Mouse (Mus musculus) T-helper 17 cell (primary cell): ENCODE measurements around the gene Wdr46.
"Not testable (repeated sequence)": the region's sequence is repeated elsewhere in the genome, so short reads cannot be mapped to it uniquely, and the experiment has no call there.

Source experiments
- in situ Hi-C, 2 experiments: fragments of 300-600 bp; cut with MboI, MseI; formaldehyde crosslinking; loops; 1 replicate in 1 of 2; 2 replicates in 1 of 2; pipeline ENCODE4 v1.15.1; 2025; ENCODE audit warnings: high pct_unique_total_duplicates in 2 of 2

The Wdr46 gene

DNA sequence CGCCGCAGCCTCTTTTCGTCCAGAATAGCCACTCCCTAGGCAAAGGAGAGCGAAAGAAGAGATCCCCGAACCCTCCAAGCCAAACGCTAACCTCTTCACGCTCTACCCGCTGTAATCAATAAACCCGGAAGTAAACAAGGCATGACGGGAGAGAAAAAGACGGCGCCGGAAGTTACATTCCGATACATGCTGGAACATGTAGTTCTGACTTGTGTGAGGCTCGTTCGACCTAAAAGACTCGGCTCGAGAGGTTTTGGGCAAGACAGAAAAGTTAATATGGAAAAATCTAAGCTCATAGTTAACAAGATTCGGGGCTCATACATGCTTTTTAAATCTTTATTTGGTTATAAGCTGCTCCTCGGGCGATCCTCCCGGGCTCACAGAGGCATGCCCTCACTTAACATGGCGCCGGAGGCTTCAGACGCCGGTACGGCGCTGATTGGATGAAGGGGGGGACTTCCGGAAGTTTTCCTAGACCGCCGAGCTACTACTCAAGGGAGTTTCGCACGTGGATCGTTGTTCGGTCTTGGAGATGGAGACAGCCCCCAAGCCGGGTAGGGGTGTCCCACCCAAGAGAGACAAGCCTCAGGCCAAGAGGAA is at the start of gene Wdr46, which contains the start of gene Pfdn6:
TSS of gene Wdr46 (plus strand) at position 455 of the 600 bp plus-strand sequence.
TSS of gene Pfdn6 (minus strand) at position 138 of the 600 bp plus-strand sequence.
- in situ Hi-C loops: no loop called here

DNA sequence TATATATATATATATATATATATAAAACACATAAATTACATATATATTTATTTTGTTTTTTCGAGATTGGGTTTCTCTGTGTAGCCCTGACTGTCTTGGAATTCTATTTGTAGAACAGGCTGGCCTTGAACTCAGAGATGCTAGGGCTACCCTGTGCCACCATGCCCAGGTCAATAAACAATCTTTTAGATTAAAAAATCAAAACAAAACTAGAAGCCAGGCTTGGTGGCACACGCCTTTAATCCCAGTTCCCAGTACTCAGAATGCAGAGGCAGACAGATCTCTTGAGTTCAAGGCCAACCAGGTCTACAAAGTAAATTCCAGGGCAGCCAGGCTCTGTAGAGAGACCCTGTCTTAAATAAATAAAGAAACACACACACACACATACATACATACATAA is 49.1 kb upstream of the Wdr46 start:
- in situ Hi-C loops: loop anchor here in 1 of 2 experiments (5.0 kb wide), 2 partner anchors 49 to 1569 kb away; partner anchors contain the start of genes Akap8 and Cd320

DNA sequence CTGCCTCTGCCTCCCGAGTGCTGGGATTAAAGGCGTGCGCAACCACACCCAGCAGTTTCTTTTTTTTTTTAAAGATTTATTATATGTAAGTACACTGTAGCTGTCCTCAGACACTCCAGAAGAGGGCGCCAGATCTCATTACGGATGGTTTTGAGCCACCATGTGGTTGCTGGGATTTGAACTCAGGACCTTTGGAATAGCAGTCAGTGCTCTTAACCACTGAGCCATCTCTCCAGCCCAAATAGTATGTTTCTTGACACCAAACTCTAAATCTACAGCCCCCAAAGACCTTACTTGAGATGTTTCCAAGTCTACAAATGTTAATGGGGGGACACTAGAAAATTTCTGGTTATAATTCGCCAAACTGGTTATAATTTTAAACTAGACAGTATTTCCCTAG is 48.6 kb upstream of the Wdr46 start:
- in situ Hi-C loops: loop anchor here in 1 of 2 experiments (5.0 kb wide), 2 partner anchors 50 to 1570 kb away; partner anchors contain the start of genes Akap8 and Cd320

DNA sequence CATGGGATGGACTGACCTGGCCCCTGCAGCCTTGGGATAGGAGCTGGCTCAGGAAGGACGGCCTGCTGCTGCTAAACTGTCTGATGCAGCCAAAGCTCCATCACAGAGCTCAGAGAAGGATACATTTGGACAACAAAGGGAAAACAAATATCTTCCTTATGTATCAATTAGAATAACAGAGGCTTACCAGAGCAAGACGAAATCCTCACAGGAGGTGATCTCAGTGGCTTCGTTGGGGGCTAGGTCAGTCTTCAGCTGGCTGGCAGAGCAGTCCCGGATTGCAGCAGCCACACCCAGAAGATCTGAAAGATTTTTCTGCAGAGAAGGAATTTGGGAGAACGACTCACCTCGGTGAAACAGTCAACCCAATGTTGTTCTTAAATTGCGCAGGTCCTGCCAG is 48.0 kb upstream of the Wdr46 start:
- in situ Hi-C loops: loop anchor here in 1 of 2 experiments (5.0 kb wide), 2 partner anchors 50 to 1570 kb away; partner anchors contain the start of genes Akap8 and Cd320

DNA sequence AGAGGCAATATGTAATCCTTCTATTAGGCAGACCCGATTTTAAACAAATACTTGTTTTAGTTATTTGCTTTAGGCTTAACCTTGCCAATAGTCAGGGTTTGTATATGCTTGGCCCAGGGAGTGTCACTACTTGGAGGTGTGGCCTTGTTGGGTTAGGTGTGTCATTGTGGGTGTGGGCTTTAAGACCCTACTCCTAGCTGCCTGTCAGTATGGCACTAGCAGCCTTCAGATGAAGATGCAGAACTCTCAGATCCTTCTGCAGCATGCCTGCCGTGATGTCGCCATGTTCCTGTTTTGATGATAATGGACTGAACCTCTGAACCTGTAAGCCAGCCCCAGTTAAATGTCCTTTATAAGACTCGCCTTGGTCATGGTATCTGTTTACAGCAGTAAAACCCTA is 47.4 kb upstream of the Wdr46 start:
- in situ Hi-C loops: loop anchor here in 1 of 2 experiments (5.0 kb wide), 2 partner anchors 51 to 1571 kb away; partner anchors contain the start of genes Akap8 and Cd320

DNA sequence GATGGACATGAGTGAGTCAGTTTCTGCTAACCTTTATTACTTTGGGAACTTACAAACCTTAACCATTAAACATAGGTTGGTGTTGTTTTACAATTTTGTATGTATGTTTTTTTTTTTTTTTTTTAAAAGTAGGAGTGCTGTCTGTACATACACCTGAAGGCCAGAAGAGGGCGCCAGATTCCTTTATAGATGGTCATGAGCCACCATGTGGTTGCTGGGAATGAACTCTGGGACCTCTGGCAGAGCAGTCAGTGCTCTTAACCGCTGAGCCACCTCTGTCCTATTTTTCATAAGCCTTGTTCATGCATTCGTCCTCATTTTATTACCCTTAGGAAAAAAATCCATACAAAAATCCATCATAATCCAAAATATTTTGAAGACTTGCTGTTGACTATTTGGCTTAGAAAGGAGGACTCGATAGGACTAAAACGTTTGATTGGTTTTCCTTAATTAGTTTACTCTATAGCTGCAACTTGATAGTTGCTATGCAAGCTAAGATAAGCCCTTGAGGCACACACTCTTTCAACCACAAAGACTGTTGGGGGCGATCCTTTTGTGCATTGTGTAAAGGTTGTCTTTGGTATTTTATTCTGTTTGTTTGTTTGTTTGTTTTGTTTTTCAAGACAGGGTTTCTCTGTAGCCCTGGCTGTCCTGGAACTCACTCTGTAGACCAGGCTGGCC is 43.2 kb upstream of the Wdr46 start:
- in situ Hi-C loops: no loop called here

DNA sequence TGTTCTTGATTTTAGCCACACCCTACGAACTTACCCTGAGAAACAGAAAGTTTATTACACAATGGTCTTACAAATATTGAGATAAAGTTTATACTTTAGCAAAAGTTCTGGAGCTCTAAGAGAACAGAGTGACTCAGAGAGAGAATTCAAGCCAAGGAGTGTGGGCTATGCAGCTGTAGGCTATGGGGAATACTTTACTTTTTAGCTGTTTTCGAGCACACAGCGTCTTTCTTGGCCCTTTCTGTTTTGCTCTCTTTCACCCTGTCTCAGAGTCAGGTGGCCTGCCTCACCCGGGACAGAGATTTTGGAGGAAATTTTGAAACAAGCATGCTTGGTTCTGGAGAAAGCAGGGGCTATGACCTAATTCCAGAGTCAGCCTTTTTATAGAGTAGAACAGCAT is 42.3 kb upstream of the Wdr46 start:
- in situ Hi-C loops: not testable (repeated sequence)

DNA sequence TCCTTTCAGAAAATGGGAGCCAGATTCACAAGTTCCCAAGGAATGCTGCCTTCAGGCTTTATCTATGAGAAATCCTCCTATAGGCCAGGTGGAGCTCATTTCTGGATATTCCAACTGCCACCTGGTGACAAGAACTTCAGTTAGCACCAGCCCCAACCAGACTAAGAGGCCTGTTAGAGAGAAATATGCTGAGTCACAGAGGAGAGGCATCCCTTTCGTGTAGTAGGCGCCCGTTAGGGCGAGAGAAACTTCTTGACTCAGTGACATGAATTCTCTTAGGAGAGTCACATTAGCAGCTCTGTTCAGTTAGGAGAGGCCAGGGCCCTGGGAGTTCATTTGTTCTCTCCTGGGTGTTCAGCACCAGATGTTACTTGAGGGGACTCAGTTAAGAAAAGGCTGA is 40.8 kb upstream of the Wdr46 start:
- in situ Hi-C loops: loop anchor here in 1 of 2 experiments (25.0 kb wide), 1 partner anchor 938 kb away; the partner anchor contains the start of genes Dxo and Stk19

DNA sequence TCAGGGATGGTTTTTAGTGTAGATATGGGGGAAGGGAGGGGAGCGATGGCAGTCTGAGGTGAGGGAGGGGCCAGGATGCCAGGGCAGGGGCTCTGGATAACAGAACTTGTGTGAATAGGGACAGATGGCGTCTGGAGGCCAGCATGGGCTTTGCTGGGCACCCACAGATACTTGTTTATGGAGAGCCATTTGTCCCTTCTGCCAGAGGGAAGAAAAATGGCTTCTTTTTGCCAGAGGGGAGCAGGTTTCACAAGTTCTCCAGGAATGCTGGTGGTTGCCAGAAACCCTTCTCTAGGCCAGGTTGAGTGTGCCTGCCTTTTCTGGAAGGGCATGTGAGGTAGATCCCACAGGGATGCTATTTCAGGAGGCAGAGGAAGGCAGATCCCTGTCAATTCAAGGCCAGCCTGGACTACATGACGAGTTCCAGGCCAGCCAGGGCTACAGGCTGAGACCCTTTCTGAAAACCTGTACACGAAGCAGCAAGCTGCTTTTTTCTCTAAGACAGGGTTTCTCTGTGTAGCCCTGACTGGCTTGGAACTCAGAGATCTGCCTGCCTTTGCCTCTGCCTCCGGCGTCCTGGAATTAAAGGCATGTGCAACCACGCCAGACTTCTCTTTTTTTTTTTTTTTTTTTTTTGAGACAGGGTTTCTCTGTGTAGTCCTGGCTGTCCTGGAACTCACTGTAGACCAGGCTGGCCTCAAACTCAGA is 40.0 kb upstream of the Wdr46 start:
- in situ Hi-C loops: loop anchor here in 1 of 2 experiments (25.0 kb wide), 1 partner anchor 937 kb away; the partner anchor contains the start of genes Dxo and Stk19

DNA sequence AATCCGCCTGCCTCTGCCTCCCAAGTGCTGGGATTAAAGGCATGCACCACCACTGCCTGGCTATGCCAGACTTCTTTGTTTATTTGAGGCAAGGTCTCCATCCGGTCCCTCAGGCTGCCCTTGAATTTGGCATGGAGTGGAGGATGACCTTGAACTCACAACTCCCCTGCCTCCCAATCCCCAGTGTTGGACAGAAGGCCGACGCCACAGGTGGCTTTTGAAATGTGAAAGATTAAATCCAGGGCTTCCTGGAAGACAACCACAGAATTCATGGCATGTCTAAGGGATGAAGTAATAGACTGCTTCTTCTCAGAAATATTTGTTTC is 39.5 kb upstream of the Wdr46 start:
- in situ Hi-C loops: loop anchor here in 1 of 2 experiments (25.0 kb wide), 1 partner anchor 936 kb away; the partner anchor contains the start of genes Dxo and Stk19

DNA sequence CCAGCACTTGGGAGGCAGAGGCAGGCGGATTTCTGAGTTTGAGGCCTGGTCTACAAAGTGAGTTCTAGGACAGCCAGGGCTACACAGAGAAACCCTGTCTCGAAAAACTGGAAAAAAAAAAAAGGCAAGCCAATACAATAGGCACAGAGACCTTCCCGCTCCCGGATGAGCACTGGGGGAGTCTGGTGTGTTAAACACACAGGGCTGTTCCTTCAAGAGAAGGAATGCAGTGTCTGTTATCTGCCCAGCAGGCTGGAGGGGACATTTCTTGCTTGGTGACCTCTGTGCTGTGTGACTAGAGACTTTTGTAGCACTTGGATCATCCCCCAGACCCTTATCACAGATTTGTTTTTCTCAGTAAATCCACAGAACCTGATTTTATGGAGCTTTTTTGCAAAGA is 38.8 kb upstream of the Wdr46 start:
- in situ Hi-C loops: loop anchor here in 1 of 2 experiments (25.0 kb wide), 1 partner anchor 936 kb away; the partner anchor contains the start of genes Dxo and Stk19

DNA sequence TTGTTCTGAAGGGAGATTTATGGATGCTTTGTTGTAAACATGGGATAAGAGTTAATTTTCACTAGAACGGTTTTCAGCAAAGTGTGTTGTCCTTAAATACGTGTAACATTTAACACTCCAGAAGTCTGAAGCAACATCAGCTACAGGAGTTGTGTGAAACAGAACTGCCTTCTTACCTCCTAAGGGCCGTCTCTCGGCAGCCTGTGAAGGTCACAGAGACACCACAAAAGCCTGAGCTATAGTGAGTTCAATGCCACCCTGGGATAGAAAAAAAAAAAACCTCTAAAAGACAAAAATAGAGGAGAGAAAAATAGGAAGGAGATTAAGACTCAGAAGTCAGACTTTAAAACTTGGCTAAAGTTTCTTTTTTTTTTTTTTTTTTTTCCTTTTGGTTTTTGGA is 38.4 kb upstream of the Wdr46 start:
- in situ Hi-C loops: loop anchor here in 1 of 2 experiments (25.0 kb wide), 1 partner anchor 935 kb away; the partner anchor contains the start of genes Dxo and Stk19

DNA sequence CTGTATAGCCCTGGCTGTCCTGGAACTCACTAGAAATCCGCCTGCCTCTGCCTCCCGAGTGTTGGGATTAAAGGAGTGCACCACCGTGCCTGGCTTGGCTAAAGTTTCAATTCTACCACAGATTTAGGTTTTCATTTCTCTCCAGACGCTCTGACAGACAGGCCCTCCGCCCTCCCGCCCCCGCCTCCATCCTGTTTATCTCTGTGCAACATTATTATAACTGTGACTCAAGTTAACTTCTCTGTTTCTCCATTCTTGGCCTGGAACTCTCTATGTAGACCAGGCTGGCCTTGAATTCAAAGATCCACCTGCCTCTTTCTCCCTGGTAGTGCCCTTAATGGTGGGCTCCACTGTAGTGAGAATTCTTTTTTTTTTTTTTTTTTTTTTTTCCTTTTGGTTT is 38.0 kb upstream of the Wdr46 start:
- in situ Hi-C loops: loop anchor here in 1 of 2 experiments (25.0 kb wide), 1 partner anchor 935 kb away; the partner anchor contains the start of genes Dxo and Stk19

DNA sequence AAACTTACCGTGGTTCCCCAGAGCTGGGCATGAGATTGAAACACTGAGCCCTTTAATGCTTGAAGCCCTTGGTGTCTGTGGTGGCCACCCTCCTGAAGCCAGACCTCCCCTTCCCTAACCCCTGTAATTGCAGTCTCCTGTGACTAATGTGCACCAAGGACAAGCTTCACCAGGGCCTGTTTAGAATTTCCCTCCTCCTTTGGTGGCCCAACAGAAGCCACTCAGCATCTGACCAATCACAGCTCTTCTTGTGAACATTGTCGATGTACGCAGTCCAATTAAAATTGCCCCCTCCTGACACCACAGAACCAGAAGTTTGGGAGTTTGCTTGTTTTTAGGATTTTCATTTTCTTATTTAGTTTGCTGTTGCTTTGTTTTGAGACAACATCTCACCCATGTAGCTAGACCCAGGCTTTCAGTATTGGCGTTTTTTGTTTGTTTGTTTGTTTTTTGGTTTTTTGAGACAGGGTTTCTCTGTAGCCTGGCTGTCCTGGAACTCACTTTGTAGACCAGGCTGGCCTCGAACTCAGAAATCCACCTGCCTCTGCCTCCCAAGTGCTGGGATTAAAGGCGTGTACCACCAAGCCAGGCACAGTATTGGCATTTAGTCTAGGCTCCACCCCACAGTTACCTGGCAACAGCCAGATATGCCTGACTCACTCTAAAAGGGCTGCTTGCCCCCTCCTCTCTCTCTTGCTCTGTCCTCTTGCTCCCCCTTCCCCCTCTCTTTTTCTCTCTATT is 36.4 kb upstream of the Wdr46 start:
- in situ Hi-C loops: loop anchor here in 1 of 2 experiments (25.0 kb wide), 1 partner anchor 933 kb away; the partner anchor contains the start of genes Dxo and Stk19

DNA sequence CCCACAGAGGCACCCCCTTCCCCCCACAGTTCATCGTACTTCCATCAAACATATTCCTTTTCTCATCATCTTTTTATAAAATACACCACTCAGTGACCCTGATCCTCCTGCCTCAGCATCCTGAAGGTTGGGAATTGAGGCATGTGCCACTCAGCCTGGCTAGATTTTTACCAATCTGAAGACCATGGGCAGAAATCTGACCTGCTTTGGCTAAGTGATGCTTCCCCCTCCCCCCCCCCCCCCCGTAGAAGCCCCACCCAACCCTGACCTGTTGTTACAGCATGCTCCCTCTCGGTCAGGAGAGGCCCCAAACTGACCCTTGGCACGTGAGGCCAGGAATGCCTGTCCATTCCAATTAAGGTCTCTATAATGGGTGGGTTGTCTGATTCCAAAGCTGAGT is 35.6 kb upstream of the Wdr46 start, which contains the start of gene Platr17:
TSS of gene Platr17 (plus strand) at position 301 of the 400 bp plus-strand sequence.
- in situ Hi-C loops: loop anchor here in 1 of 2 experiments (25.0 kb wide), 1 partner anchor 932 kb away; the partner anchor contains the start of genes Dxo and Stk19

DNA sequence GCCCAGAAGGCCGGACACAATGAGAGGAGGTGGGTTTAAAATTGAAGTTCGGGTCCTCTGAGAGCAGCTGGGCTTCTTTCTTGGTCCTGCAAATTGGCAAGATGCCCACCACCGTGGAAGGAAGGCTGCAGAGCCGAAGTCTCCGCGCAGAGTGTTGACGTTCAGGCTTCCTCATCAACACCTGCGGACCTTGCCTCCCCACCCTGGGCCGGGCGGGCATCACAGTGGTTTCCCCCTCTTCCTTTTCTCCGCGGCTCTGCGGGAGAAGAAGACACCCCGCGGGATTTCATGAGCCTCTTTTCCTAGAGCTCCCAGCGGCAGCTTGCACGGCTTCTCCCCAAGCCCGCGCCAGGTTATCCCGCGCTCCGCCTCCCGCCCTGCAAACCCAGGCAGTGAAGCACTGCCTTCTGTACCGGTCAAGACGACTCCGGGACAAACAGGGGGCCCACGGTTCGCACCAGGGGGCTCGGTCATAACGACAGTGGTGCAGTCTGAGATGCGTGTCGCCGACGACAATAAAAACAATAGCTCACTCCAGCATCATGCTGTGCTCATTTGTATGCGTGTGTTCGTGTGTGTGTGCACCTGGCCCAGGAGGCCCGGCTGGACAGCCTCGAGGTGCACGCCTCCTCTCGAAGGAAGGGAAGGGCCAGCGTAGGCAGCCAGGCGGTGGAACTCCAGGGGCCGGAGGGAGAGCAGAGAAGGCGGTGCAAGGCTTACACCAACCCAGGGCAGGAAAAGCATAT is 32.0 kb upstream of the Wdr46 start:
- in situ Hi-C loops: loop anchor here in 1 of 2 experiments (25.0 kb wide), 1 partner anchor 929 kb away; the partner anchor contains the start of genes Dxo and Stk19

DNA sequence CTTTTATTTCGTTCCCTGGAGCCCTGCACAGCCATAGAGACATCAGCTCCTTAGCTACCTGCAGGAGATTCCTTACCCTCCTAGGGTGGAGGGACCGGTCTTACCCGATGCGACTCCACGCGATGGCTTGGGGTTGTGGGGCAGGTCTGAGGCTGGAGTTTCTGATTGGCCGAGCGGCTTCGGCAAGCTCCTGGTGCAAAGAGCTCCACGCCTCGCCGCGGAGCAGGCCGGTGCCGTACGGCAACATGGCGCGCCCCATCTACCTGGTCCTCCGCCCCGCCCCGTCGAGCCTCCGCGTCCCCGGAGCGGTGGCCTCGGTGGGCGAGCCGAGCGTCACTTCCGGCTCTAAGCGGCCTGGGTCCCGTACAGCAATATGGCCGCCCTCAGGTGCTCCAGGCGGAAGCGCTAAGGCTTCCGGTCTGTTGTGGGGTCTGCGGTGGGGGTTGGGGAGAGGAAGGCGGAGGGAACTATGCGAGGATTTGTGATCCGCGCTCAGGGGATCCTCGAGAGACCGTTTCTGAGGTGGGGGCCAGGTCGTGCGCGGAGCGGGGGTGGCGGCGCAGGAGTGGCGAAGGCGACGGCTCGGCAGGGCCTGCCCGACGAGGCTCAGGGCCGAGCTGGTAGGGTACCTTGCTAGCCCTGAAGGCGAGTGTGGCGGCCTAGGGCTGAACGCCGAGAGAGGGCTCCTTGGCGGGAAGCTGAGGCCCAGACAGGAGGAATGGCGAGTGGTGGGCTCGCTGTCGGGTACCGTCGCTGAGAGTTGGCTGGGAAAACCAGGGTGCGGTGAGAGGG is 31.2 kb upstream of the Wdr46 start, which contains the start of gene Daxx:
TSS of gene Daxx (plus strand) at position 338 of the 792 bp plus-strand sequence.
- in situ Hi-C loops: loop anchor here in 1 of 2 experiments (25.0 kb wide), 1 partner anchor 928 kb away; the partner anchor contains the start of genes Dxo and Stk19

DNA sequence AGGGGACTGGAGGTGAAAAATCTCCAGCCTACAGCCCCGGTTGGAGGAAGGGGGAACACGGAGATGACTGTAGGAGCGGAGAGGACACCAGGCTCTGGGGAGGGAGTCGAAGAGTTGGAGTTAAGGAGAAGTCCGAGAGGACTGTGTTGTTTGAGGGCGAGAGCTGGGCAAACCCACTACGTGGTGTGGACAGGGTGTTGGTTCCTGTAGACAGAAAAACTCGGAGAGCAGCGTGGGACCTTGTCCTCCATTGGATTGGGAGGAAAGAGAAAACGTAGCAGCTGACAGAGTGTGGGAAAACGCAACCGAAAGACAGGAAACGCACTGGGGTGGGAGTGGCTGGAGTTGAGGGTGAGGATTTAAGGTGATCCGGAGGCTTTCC is 30.6 kb upstream of the Wdr46 start:
- in situ Hi-C loops: loop anchor here in 1 of 2 experiments (10.0 to 25.0 kb wide), 2 partner anchors 285 to 927 kb away; partner anchors contain the start of genes Dxo, Psmb8 and Stk19
